Mouse (Mus musculus): ENCODE data around the gene Racgap1.

The Racgap1 gene

DNA sequence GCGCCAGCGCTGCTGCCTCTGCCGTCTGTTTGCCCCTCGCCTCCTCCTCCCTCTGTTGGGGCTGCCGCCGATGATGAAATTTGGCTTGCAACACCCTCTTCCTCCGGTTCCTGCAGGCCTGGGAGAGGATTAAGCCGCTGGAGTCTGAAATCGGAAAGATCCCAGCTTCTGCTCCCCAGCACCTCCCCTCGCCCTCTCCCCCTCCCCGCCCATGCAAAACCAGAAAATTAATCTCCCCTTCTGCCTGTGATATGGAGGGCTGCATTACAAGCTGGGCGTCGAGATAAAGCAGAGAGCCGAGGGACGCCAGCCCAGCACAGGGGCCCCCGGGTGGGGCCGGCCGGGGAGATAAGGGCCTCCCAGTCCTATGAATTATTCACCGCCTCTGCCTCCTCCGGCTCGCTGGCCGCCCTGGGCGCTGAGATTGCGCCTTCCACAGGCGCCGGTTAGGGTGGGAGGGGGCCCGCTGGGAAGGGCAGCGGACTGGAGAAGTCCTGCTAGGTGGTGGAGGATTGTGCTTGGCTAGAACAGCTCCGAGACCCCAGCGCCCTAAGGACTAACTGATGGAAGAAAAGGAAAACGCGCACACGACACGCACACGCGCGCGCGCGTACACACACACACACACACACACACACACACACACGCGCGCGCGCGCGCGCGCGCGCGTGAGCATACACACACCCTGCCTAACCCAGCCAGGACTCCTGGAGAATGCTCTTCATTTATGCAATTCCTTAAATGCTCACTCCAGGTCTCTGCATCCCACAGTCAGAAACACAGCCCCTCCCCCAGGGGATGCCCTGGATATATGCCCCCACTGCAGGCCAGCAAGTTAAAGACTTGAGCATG, 13.4 kb upstream of the Racgap1 start:
- no peak for DNase-seq (ENCODE audit: low read depth, low spot score)

DNA sequence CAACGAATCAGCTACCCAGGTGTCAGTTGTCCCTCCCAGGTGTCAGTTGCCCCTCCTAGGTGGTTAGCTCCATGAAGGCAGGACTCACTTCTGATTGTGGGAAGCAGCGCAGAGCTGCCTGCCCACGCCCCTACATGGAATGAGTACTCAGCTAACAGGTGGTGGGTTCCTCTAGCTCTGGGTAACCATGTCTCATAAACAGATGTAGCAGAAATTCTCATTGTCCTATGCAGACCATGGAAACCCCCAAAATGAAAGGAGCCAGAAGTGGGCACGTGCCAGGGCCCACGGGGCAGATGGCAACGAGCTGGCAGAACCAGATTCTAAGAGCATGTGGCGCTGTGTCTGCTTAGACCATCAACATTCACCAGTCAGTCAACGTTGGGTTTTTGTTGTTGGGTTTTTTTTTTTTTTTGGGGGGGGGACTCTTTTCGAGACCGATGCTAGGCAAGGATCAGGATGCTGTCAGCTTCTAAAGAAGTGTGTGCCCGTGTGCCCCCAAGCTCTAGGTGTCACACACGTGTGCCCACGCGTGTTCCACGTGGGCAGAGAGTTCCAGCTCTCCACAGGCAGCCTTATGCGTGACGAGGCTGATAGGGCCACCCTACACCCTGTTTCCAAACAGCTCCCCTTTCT, 12.6 kb upstream of the Racgap1 start:
- DNase-seq (ENCODE audit: low read depth, low spot score): no peak

DNA sequence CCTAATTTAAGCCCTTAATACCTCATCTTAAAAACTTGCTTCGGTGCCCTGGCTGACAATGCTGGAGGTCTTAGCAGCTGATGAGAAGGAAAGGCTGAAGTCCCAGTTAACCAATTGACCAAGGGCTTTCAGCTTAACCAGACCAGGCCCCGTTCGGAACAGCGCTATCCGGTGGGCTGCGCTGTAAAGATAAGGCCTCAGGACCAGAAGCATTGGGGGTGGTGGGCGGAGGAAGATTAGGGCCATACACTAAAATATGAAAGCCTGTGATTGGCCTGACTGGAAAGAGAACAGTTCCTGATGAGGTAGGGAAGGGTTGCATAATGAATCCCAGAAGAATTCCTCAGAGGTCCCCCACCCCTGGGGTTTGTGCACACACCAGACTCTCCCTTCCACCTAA, 10.9 kb upstream of the Racgap1 start:
- DNase-seq (ENCODE audit: low read depth, low spot score): no peak

DNA sequence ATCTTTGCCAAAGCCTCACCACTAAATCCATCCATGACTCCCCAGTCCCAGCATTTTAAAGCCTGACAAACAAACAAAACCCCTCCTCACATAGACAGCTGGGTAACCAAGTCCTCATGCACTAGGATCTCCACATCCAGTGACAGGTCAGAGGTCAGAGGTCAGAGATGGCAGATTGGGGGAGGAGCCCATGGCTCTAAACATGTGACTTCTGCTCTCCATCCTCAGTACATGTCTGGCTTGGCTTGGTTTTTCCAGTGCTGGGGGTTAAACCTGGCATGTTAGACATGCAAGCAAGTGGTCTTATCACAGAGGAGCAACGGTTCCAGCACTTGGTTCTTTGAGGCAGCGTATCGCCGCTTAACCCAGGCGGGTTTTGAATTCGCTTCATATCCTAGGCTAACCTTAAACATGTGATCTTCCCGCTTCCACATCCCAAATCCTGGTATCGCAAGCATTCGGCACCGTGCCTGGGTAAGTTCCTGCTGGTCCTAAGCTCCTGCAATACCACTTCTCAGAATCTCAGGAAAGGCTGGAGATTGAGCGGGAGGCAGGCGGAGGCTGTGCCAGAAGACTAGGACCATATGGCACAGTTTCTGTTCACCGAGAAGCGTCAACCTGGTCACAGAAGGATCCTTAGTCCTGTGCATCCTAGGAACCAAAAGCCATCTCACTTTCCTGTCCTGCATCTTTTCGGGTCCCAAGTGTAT, 9.8 kb upstream of the Racgap1 start:
- DNase-seq (ENCODE audit: low read depth, low spot score): no peak

DNA sequence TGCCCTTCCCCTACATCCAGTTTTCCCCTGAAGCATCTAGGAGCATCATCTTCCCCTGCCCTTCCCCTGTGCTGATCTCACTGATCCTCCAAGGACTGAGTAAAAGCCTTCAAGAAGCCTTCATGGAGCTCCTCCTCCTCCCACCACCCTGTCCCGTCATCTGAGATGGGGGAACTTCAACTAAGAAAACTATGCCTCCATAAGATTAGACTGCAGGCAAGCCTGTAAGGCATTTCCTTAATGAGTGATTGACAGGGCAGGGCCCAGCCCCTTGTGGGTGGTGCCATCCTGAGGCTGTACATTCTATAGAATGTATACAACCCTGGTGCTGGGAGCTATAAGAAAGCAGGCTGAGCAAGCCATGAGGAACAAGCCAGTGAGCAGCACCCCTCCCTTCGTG, 7.0 kb upstream of the Racgap1 start:
- no peak for DNase-seq (ENCODE audit: low read depth, low spot score)

DNA sequence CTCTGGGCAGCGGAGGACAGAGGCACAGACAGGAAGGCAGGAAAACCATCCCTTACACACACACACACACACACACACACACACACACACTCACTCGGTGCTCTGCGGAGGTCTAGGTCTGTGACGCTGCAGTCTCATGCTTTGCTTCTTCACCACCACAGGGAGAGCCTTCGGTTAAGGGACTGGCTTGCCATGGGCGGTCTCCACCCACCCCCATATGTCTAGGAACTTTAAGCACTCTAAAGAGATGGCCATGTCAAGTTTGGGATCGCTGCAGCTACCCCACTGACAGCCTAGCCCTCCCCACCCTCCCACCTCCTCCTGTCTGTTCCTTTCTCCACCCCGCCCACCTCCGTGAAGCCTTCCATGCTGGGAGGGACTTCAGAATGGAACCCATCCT, 4.5 kb upstream of the Racgap1 start:
- DNase-seq (ENCODE audit: low read depth, low spot score): no peak

DNA sequence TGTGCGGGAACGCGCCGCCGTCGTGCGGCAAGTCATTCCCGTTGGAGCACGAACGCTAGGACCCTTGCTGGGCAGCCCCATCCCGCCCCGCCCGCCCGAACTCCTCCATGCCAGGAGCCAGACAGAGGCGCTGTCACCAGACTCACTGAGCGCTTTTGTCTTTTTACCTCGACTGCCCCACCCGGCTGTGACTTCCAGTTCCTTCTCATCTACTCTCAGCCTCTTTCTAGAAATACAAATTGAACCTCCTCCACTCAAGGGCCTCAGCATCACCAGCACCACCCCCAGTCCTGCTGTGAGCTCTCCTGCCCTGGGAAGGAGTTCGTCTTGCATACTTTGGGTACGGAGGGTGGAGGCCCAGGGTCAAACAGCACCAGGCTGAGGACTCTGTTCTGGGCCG, 2.4 kb upstream of the Racgap1 start:
- no peak for DNase-seq (ENCODE audit: low read depth, low spot score)

DNA sequence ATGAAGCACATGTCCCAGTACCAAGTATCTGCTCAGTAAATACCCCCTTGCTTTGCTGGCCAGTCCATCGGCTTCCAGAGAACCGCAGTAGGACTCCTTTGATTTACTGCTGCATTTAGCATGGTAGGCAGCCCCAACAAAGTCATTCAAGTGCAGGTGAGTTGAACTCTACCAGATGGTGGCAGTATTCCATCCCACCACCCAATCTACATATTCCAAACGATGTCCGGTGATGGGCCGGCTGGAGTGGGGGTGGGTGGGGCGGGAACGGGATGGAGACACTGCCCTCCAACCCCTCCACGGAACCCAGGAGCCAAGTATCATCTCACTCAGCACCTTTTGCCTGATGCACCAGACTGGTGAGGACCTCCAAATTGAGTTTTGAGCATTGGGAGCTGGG, 1.8 kb upstream of the Racgap1 start:
- no peak for DNase-seq (ENCODE audit: low read depth, low spot score)

DNA sequence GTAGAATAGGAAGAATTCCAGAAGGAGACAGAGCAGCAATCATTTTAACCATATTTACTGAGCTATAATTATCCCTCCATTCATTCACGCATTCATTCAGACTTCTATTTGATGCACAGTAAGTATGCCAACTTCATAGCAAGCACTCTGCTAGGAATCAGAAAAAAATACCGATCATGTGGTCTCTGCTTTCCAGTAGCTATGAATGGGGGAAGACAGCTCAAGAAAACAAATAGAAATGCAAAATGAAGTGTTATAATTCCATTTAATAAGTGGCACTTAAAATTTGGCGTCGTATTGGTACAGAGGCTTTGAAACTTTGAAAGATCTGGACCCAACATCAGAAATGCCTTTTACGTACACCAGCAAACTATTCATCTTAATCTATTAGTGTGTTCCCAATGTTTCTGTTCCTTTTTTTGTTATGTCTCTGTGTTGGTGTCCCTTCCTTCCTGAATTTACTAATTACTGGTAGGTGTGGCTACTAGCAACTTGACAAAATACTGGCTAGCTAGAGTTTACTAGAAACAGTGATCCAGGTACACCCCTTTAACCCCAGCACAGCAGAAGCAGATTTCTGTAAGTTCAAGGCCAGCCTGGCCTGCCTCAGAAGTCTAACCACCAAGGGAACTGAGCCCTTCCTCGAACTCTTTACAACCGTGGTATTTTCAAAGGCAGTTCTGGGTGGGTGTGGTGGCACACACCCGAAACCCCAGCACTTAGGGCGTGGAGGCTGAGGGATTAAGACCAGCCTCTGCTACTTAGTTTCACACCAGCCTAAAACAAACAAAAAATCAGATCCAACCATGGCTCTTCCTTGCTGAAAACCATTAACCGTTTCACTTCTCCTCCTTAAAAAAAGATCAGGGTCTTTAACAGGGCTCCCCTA, 772 bp upstream of the Racgap1 start:
- DNase-seq (ENCODE audit: low read depth, low spot score): no peak

DNA sequence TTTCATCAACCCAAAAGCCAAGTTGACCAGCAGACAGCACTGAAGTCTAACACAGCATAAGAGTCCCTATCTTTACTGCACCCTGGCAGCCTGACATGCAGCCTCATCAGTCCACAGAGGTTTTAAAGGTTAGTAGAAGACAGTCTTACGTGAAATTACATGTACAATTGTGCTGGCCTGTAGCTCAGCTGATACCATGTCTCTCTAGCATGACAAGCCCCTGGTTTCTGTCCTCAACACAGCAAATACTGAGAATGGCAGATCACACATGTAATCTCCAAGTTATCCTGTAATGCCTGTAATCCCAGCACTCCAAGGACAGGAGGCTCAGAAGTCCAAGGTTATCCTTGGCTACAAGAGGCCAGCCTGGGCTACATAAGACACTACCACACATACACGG, 1.2 kb downstream of the Racgap1 start:
- no peak for DNase-seq (ENCODE audit: low read depth, low spot score)

DNA sequence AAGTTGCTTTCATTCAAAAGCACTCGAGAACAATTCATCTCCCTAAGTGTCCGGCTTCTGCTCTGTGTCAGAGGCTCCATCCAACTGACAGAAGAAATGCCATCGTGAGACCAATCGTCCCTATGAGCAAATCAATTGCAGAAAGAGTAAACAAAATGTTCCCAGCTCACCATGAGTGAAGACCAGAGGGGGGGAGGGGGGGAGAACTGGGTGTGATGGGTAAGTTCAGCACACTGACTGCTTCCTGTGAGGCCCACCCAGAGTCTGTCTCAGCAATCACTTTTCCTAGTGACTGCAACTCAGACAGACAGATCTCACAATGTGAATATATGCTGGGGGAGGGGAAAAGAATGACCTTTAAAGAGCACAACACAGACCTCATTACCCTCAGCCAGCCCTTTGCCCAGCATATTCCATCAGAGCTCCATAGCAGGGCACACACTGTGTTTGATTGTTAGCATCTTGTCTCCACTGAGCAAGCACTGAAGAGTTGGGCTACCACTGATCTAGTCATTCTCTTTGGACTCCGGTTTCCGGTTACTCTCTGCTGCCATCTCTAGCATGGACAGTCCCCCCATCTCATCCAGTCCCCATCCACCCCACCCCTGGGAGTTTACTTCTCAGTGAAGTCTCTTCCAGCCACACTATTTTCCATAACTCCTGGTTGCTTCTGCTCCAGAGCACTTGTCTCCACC, 2.2 kb downstream of the Racgap1 start:
- DNase-seq (ENCODE audit: low read depth, low spot score): peak; percentile 52

DNA sequence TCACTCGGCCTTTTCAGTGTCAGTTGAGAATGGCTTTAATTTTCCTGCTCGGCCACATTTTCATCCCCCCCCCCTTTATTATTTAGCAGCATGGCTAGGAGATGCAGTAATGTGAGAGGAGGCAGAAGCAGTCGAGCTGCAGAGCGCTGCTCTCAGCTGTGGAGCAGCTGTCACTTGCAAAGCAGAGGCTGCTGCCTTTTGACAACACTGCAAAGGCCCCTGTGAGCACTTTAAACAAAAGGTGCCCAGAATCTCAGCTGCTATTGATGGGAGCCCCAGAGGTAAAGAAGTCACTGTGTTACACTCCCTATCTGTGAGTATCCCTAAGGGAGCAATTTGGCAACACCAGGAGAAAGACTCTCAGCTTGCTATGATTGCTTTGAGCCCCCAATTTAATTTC, 3.1 kb downstream of the Racgap1 start:
- peak; percentile 64 for DNase-seq (ENCODE audit: low read depth, low spot score)

DNA sequence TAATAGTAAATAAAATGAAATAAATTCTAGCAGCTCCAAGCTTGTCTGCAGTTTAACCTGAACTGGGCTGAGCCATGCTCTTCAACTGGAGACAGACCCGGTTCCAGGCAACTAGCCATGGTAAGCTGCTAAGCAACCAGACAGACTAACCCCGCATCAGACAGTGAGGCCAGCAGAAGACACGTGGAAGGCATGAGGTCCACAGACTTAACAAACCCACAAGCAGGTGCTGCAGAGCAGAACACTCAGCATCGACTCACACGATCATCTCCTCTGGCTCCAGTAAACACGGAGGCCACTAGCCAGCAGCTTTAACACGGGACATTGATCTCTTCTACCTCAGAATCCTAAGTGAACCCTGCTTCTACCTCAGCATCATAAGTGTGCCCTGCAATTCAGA, 6.7 kb downstream of the Racgap1 start:
- peak; percentile 72 for DNase-seq (ENCODE audit: low read depth, low spot score)

DNA sequence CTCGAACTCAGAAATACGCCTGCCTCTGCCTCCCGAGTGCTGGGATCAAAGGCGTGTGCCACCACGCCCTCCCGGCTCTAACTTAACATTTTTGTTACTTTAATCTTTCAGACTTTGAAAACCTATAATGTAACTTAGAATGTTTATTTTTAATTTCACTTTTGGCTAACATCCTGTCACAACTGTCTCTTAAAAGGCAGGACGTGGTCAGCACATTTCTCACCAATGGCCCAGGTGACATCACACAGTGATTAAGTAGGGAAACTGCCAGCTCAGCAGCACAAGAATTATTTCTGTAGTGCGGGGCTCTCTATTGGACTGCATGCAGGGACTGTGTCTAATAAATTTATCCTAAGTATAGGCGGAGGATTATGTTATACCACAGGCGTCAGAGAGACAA, 7.6 kb downstream of the Racgap1 start:
- DNase-seq (ENCODE audit: low read depth, low spot score): peak; percentile 48

DNA sequence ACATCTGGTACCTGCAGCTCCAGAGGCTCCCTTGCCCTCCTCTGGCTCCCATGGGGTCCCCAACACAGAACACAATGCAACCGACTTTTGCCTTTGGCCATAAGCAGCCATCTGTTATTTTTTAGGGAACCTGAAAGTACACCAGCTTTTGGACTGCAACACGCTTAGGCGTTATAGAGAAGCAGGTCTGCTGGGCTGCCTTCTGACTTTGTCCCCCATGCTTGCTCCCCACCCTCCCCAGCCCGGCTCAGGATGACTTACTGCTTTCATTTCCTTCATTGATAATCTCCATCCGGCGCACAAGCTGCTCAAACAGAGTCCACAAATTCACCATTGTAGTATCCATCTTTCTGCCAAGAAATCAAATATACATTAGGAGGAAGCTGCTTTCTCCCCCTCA, 8.8 kb downstream of the Racgap1 start:
- peak; percentile 89 for DNase-seq (ENCODE audit: low read depth, low spot score)

DNA sequence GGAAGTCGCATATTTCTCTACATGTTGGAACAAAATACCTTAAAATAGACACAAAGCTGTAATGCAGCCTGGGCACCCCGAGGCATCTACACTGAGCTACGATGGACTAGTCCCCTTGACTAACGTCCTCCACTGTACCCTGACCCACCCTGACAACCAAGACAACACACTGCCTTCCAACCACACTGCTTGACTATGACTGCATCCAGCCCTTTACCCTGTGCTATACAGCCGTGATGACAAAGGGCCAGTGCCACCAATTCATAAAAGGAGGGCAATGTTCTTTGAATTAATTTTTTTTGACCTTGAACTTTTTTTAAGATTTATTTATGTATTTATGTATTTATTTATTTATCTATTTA, 13.4 kb downstream of the Racgap1 start:
- DNase-seq (ENCODE audit: low read depth, low spot score): no peak

DNA sequence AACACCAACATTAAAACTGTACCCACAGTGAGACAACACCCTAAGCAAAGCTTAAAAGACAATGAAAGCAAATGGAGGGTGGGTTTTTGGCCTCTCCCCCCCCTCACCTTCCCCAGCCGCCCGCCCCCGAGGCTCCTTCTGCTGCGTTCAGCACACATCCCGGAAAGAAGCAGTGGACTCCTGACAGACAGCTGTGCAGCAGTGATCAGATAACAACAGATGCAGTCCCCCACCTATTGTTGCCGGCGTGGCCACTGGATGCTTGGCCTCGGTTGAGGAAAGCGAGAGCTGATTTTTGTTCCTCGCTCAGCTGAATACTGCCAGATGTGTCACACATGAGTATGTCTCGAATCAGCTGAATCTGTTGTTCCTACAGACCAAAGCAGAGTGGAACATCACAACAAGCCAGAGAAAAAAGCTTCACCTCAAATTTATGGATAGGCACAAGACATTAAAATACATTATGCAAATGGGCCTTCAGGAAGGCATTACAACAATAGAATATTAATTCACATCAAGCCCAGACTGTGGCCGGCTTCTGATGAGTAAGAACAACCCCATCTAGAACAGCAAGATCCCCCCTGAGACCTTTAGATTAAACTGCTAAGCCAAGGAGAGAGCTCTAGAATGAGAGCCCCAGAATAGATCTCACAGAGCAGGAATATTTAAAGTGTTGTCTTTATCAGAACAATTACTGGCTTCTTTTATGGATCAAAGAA, 13.9 kb downstream of the Racgap1 start:
- DNase-seq (ENCODE audit: low read depth, low spot score): no peak

DNA sequence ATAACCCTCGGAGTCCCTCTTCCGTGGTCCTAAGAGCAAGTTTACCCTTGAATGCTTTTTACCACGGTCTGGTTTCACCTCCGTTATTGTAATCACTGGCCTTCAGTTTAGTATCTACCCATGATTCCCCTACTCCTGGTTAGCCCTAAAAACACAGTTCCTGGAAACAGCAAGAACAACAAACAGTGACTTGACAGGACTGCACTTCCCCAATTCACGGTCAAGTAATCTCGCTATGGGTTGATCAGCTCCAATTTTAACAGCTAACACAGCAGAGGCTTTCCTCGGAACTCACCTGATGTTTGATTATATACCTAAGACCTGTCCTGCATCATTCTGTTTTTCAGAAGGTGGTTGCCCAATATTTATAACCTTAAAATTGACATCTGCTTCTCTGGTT, 16.8 kb downstream of the Racgap1 start:
- DNase-seq (ENCODE audit: low read depth, low spot score): no peak

DNA sequence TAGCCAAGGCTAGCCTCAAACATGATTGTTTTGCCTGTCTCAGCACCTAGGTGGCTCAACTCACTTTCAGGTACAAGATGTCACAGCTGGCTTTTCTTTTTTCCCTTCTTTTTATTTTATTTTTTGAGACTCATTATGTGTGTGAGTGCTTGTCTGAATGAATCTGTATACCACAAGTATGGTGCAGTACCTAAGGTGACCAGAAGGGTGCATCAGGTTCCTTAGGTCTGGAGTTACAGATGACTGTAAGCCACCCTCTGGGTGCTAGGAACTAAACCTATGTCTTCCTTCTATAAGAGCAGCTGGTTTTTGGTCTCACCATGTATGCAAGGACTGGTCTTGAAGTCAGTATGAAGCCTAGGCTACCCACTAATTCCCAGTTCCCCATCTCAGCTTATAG, 19.8 kb downstream of the Racgap1 start:
- DNase-seq (ENCODE audit: low read depth, low spot score): peak; percentile 53

DNA sequence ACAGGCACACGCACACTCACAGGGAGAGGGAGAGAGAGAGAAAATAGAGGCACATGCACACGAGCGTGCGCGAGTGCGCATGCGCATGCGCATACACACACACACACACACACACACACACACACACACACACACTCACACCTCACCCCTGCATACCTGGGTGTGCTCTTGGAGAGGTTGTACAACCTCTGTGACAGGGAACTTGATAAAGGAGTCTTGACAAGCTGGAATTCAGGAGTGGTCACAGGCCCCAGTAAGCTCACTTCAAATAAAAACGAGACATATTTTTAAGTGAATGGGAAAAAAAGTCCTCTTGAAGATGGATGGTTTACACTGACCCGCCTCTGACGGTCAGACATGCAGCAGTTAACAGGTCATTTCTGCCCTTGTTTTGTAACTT, 29.4 kb downstream of the Racgap1 start:
- no peak for DNase-seq (ENCODE audit: low read depth, low spot score)

DNA sequence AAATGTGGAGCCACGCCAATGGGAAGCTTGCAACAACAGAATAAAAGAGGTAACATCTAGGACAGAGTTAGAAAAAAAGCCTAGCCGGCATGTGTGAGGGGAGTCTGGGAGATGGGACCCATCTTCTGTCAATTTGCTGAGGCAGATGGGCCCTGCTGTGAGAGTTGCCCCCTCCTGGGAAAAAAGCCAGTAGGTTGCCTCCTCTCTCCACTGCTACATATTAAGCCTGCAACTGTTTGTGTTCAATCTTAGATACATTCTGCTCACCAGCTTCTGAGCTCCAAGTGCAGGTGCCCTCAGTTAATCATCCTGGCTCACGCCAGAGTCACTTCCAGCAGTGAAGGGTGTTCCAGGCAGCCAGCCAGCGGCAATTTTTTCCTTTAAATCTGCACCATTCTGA, 31.6 kb downstream of the Racgap1 start:
- no peak for DNase-seq (ENCODE audit: low read depth, low spot score)

Measured in A20 (cell line).